Mouse (Mus musculus): ENCODE results near the gene Foxl2. TPM values are rescaled to one million over a fixed set of nuclear protein-coding genes. Genes with fewer than 3 reads are reported as not detected.

The Foxl2 gene
- polyA plus RNA-seq, 1 experiment from 2014 or later: not detected

DNA sequence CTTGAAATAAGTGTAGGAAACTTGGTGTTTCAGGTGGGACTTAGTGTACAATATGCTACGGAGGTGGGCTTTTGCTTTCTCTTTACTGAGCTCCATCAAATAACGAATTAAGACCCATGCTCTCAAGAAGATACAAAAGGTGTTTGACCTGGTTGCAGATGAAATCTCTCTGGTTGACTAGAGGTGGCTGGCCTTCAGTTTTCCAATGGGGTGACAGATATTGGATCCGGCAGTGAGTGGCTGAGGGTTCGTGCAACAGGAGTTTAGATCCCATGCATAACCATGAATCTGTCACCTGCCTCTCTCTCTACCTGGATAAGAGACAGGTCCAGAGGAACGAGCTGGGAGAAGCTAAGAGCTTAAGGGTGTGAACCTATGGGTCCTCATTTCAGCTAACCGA, 3.5 kb downstream of the Foxl2 start:
- DNase-seq (ENCODE audit: low spot score) (peak; percentile 52), ATAC-seq (ENCODE audit: insufficient number of reproducible peaks, low FRiP score, low TSS enrichment, low read depth) (no peak)
- Histone ChIP-seq H3K4me2 (ENCODE audit: low read depth, severe bottlenecking) (no peak overlapping the region), H3K4me1 (ENCODE audit: control insufficient read depth, insufficient read depth, low read length) (peaks cover 24% of the 10 kb centered on the region), H3K27ac (replicated peaks; ENCODE audit: low read depth, low read length) (no peak overlapping the region), H3K9me3 (ENCODE audit: control insufficient read depth, low read length) (no peaks in the 10 kb centered on the region), H3K36me3 (ENCODE audit: control insufficient read depth, insufficient read depth, low read length) (no peaks in the 10 kb centered on the region), H3K9ac (ENCODE audit: low read length) (no peak overlapping the region), H3K27me3 (ENCODE audit: control insufficient read depth, insufficient read depth, low read length) (peaks cover 83% of the 10 kb centered on the region), H3K4me3 (ENCODE audit: low read depth, low read length) (no peak overlapping the region)
- WGBS: 3% methylated on average over 6 of the region's 6 CpGs

GRCm38 (mm10) chr9:98959851-98960250, 4.8 kb downstream of the Foxl2 start:
- ATAC-seq (ENCODE audit: insufficient number of reproducible peaks, low FRiP score, low TSS enrichment, low read depth) (no peak), DNase-seq (ENCODE audit: low spot score) (no peak)
- H3K9ac ChIP-seq (ENCODE audit: low read length): no peak overlapping the region
- no peaks in the 10 kb centered on the region for H3K9me3 ChIP-seq (ENCODE audit: control insufficient read depth, low read length)
- no peak overlapping the region for H3K27ac ChIP-seq (replicated peaks; ENCODE audit: low read depth, low read length)
- H3K4me1 ChIP-seq (ENCODE audit: control insufficient read depth, insufficient read depth, low read length): peaks cover 20% of the 10 kb centered on the region
- H3K27me3 ChIP-seq (ENCODE audit: control insufficient read depth, insufficient read depth, low read length): peaks cover 83% of the 10 kb centered on the region
- 26% methylated on average over 3 of the region's 3 CpGs for WGBS
- no peak overlapping the region for H3K4me3 ChIP-seq (ENCODE audit: low read depth, low read length)
- no peak overlapping the region for H3K4me2 ChIP-seq (ENCODE audit: low read depth, severe bottlenecking)
- H3K36me3 ChIP-seq (ENCODE audit: control insufficient read depth, insufficient read depth, low read length): no peaks in the 10 kb centered on the region

- no peak overlapping the region for H3K4me2 ChIP-seq (ENCODE audit: low read depth, severe bottlenecking)
- DNase-seq (ENCODE audit: low spot score): no peak
- peaks cover 16% of the 10 kb centered on the region for H3K4me1 ChIP-seq (ENCODE audit: control insufficient read depth, insufficient read depth, low read length)
- H3K4me3 ChIP-seq (ENCODE audit: low read depth, low read length): no peak overlapping the region
- ATAC-seq (ENCODE audit: insufficient number of reproducible peaks, low FRiP score, low TSS enrichment, low read depth): no peak
- H3K9me3 ChIP-seq (ENCODE audit: control insufficient read depth, low read length): no peaks in the 10 kb centered on the region
- H3K36me3 ChIP-seq (ENCODE audit: control insufficient read depth, insufficient read depth, low read length): no peaks in the 10 kb centered on the region
- H3K27me3 ChIP-seq (ENCODE audit: control insufficient read depth, insufficient read depth, low read length): peaks cover 83% of the 10 kb centered on the region
- whole genome bisulfite sequencing: 29% methylated on average over 3 of the region's 5 CpGs
- no peak overlapping the region for H3K27ac ChIP-seq (replicated peaks; ENCODE audit: low read depth, low read length)
- H3K9ac ChIP-seq (ENCODE audit: low read length): no peak overlapping the region
These were observed 5.3 kb downstream of the Foxl2 start for GRCm38 (mm10) chr9:98960348-98960747.

GRCm38 (mm10) chr9:98961591-98962477, 6.7 kb downstream of the Foxl2 start:
- Histone ChIP-seq H3K4me2 (ENCODE audit: low read depth, severe bottlenecking) (no peak overlapping the region), H3K9ac (ENCODE audit: low read length) (no peak overlapping the region), H3K9me3 (ENCODE audit: control insufficient read depth, low read length) (no peaks in the 10 kb centered on the region), H3K27me3 (ENCODE audit: control insufficient read depth, insufficient read depth, low read length) (peaks cover 79% of the 10 kb centered on the region), H3K27ac (replicated peaks; ENCODE audit: low read depth, low read length) (no peak overlapping the region), H3K4me3 (ENCODE audit: low read depth, low read length) (no peak overlapping the region), H3K4me1 (ENCODE audit: control insufficient read depth, insufficient read depth, low read length) (peaks cover 3% of the 10 kb centered on the region), H3K36me3 (ENCODE audit: control insufficient read depth, insufficient read depth, low read length) (no peaks in the 10 kb centered on the region)
- DNase-seq (ENCODE audit: low spot score) (peak; percentile 49), ATAC-seq (ENCODE audit: insufficient number of reproducible peaks, low FRiP score, low TSS enrichment, low read depth) (no peak)
- WGBS: 4% methylated on average over 22 of the region's 22 CpGs

GRCm38 (mm10) chr9:98962478-98963142, 7.5 kb downstream of the Foxl2 start:
- Histone ChIP-seq H3K4me1 (ENCODE audit: control insufficient read depth, insufficient read depth, low read length) (no peaks in the 10 kb centered on the region), H3K9me3 (ENCODE audit: control insufficient read depth, low read length) (no peaks in the 10 kb centered on the region), H3K9ac (ENCODE audit: low read length) (no peak overlapping the region), H3K4me3 (ENCODE audit: low read depth, low read length) (no peak overlapping the region), H3K27ac (replicated peaks; ENCODE audit: low read depth, low read length) (no peak overlapping the region), H3K4me2 (ENCODE audit: low read depth, severe bottlenecking) (no peak overlapping the region), H3K36me3 (ENCODE audit: control insufficient read depth, insufficient read depth, low read length) (no peaks in the 10 kb centered on the region), H3K27me3 (ENCODE audit: control insufficient read depth, insufficient read depth, low read length) (peaks cover 80% of the 10 kb centered on the region)
- WGBS: under 1% methylated on average over 20 of the region's 20 CpGs
- ATAC-seq (ENCODE audit: insufficient number of reproducible peaks, low FRiP score, low TSS enrichment, low read depth): no peak
- peak; percentile 45 for DNase-seq (ENCODE audit: low spot score)

- no peak overlapping the region for H3K9ac ChIP-seq (ENCODE audit: low read length)
- H3K4me3 ChIP-seq (ENCODE audit: low read depth, low read length): no peak overlapping the region
- H3K4me1 ChIP-seq (ENCODE audit: control insufficient read depth, insufficient read depth, low read length): no peaks in the 10 kb centered on the region
- peaks cover 80% of the 10 kb centered on the region for H3K27me3 ChIP-seq (ENCODE audit: control insufficient read depth, insufficient read depth, low read length)
- H3K36me3 ChIP-seq (ENCODE audit: control insufficient read depth, insufficient read depth, low read length): no peaks in the 10 kb centered on the region
- H3K27ac ChIP-seq (replicated peaks; ENCODE audit: low read depth, low read length): no peak overlapping the region
- ATAC-seq (ENCODE audit: insufficient number of reproducible peaks, low FRiP score, low TSS enrichment, low read depth) (no peak), DNase-seq (ENCODE audit: low spot score) (peak; percentile 39)
- H3K9me3 ChIP-seq (ENCODE audit: control insufficient read depth, low read length): no peaks in the 10 kb centered on the region
- H3K4me2 ChIP-seq (ENCODE audit: low read depth, severe bottlenecking): no peak overlapping the region
- 4% methylated on average over 18 of the region's 18 CpGs for WGBS
These were observed 8.6 kb downstream of the Foxl2 start for GRCm38 (mm10) chr9:98963661-98964060.

DNA sequence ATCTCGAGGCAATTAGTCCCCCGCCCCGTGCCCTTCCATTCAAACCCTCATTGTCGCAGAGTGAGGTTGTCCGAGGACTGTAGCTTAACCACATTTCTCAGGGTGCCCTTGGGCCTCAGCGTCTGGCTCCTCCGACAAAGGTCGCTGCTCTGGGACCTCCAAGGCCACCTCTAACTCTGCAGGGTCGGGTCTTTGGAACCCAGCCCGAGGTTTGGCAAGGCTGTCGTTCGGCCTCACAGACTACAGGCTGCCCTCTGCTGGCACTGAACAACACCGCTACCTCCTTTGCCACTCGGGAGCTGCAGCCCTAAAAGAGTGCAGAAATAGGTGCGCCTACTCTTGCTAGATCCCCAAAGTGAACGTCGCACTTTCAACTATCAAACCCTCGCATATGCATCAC, 10.0 kb downstream of the Foxl2 start:
- Histone ChIP-seq H3K27me3 (ENCODE audit: control insufficient read depth, insufficient read depth, low read length) (peaks cover 67% of the 10 kb centered on the region), H3K9ac (ENCODE audit: low read length) (no peak overlapping the region), H3K4me2 (ENCODE audit: low read depth, severe bottlenecking) (no peak overlapping the region), H3K27ac (replicated peaks; ENCODE audit: low read depth, low read length) (no peak overlapping the region), H3K9me3 (ENCODE audit: control insufficient read depth, low read length) (no peaks in the 10 kb centered on the region), H3K4me1 (ENCODE audit: control insufficient read depth, insufficient read depth, low read length) (no peaks in the 10 kb centered on the region), H3K36me3 (ENCODE audit: control insufficient read depth, insufficient read depth, low read length) (no peaks in the 10 kb centered on the region), H3K4me3 (ENCODE audit: low read depth, low read length) (no peak overlapping the region)
- 2% methylated on average over 18 of the region's 18 CpGs for WGBS
- 0 out of 2 replicates have a peak, but pooled peaks have one; percentile 22 for ATAC-seq (ENCODE audit: insufficient number of reproducible peaks, low FRiP score, low TSS enrichment, low read depth)
- DNase-seq (ENCODE audit: low spot score): peak; percentile 73

- under 1% methylated on average over 40 of the region's 40 CpGs for WGBS
- H3K9me3 ChIP-seq (ENCODE audit: control insufficient read depth, low read length): no peaks in the 10 kb centered on the region
- H3K9ac ChIP-seq (ENCODE audit: low read length): peak overlapping the region; percentile 37; the same call in 1 of the 2 replicates
- peak overlapping the region; percentile 35 for H3K4me3 ChIP-seq (ENCODE audit: low read depth, low read length)
- ATAC-seq (ENCODE audit: insufficient number of reproducible peaks, low FRiP score, low TSS enrichment, low read depth) (peak; percentile 66; the same call in 1 of the 2 replicates), DNase-seq (ENCODE audit: low spot score) (peak; percentile 76)
- H3K4me1 ChIP-seq (ENCODE audit: control insufficient read depth, insufficient read depth, low read length): peaks cover 6% of the 10 kb centered on the region
- no peak overlapping the region; the same call in 1 of the 2 replicates for H3K27ac ChIP-seq (replicated peaks; ENCODE audit: low read depth, low read length)
- peaks cover 27% of the 10 kb centered on the region for H3K27me3 ChIP-seq (ENCODE audit: control insufficient read depth, insufficient read depth, low read length)
- no peaks in the 10 kb centered on the region for H3K36me3 ChIP-seq (ENCODE audit: control insufficient read depth, insufficient read depth, low read length)
- H3K4me2 ChIP-seq (ENCODE audit: low read depth, severe bottlenecking): peak overlapping the region; percentile 64
These were observed 18.0 kb downstream of the Foxl2 start for GRCm38 (mm10) chr9:98973101-98973521.
